Mouse (Mus musculus): ENCODE results near the gene Hpse2.

The Hpse2 gene

DNA sequence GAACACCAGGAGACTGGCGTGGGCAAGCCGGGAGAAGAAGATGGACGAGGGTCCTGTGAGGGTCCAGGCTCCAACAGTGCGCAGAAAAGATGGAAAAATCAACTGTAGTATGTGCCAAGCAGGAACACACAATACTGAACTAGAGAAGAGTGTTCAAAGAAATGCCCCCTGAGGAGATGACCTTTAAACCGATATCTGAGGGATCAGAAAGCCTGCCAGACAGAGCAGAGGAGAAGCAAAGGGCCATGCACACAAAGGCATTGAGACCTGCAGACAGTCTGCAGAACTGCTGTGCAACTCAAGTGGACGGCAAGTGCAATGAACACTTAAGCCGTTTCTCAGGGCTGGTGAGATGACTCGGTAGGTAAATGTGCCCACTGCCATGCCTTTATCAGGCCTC lies 620.8 kb downstream of the Hpse2 start:
- no peak for DNase-seq

DNA sequence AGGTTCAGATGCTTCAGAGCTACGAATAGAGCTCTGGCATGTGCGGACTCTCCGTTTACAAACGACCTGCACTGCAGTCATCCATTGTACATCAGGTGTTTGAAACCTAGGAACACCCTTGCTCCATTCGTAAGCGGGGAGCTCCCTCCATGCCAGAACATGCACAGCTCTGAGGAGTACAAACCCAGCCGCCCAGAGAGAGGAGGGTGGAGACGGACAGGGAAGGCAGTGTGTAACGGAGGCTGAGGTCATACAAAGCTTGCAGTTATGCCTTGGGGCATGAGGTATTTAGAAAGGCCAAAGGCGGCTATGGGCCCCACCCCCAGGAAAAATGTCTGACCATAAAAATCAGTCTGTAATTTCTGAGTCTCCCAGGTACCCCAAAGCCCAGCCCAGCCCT lies 623.8 kb downstream of the Hpse2 start:
- no peak for DNase-seq

DNA sequence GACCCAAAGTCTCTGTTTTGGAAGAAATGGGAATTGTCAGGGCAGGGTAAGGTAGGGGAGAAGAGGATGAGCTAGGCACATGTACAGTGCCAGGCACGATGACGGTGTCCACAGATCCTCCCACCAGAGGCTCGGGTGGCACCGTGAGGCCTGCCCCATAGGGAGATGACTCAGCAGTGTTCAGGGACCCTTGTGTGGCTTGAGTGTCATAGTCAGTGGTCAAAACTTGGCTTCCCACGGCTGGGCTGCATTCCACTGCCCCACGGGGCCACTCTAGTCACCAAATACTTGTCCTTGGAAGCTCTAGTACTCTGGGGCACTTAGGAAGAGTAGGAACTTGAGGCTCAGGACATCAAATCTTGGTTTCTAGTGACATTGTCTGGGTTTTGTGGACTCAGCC lies 631.5 kb downstream of the Hpse2 start:
- DNase-seq: no peak

DNA sequence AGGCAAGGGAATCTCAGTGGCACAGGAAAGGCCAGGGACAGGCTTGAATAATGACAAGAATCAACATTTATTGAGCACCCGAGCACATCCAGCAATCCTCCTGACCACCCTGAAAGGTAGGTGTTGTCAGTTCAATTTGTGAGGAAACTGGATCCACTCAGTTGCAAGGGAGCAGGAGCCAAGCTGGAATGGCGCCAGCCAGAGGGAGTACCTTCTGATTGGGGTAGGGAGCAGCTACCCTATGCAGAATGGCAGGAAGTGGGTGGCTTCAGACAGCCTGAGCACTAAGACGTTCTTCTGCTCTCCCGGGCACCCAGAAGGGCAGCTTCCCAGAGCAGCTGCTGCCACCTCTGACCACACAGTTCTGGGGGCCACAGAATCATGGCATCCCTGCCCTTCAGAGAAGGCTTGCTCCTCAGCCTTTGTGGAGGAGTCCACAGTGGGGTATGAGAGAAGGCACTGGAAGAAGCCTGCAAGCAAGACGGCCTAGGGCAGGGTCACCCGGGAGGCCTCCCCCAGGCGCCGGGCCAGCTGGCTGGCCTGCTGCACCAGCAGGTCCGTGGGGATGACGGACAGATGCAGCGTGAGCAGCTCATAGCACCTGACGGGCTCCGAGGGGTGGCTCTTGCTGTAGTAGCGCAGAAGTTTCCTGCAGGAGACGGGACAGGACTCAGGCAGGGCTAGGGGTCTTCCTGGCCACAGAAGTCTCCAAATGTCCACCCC lies 632.8 kb downstream of the Hpse2 start:
- no peak for DNase-seq

DNA sequence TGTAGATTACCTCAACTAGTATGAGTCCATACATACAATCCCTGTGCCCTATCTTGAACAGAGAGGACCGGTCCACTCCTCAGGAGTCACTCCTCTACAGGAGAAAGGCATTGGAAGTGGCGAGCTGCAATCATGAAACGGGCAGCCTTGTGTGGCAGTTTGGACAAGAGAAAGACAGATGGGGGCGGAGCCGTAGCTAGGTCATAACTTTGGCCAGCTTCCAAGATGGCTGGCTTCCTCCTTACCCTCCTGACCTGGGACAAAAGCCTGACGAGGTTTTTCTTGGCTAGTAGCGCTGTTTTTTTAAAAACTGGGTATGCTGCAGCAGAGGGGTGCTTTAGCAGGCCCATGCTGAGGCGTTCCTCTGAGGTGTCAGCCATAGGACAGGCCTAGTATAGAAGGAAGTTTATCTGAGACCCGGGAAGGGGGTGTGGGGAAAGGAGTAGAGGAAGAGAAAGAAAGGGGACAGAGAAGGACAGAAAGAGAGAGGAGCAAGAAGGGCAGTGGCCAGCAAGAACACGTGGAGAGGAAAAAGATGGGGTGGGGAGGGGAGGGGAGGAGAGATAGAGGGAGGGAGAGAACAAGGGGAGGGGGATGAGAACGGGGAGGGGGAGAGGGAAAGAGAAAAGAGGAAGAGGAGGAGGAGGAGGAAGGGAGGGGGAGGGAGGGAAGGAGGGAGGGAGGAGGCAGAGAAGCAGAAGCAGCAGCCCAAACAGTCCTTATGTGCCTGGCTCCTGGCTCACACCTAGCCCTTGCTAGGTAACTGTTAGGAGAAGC lies 634.8 kb downstream of the Hpse2 start:
- DNase-seq: no peak

DNA sequence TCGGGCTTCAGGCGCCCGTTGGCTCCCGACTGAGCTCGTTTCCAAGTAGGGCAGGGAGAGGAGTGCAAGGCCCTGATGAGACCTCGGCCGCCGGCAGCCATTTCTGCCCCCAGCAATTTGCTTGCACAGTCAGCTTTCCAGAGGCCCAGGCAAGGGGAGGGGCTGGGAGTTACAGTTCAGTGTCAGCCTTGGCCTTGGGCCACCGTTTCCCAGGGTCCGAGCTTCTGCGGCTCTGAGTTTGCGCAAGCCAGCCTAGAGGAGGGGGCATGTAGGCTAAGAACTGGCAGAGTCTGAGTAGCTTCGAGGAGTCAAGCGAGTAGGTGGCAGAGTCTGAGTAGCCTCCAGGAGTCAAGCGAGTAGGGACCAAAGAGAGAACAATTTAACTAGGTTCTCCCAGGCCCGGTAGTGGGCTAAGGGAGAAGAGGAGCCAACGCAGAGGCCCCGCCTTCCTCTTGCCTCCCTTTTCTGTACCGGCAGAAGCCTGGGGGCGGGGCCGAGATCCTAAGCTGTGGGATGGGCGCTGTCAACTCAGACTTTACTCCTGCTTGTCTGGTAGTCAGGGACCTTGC lies 635.7 kb downstream of the Hpse2 start, which contains the start of gene Pyroxd2:
Gene Pyroxd2, minus strand, starts transcription at position 413 of the 569 bp plus-strand sequence.
- peak; percentile 48 for DNase-seq

DNA sequence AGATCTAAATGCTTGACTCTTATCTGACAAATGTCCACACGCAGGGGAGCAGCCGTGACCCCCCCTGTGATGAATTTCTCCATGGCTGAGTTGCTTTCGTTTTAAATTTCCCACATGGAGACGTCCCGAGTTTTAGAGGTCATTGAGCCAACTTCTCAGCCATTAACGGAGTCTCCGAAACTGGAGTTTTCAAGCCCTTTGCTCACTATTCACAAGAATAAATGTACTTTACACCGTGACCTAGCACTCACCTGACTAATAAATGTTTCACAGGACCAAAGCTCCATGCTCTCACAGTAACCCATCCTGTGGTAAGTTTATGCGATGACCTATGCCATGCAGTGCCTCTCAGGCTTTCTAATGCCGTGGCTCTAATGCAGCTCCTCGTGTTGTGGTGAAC lies 638.0 kb downstream of the Hpse2 start:
- DNase-seq: no peak

DNA sequence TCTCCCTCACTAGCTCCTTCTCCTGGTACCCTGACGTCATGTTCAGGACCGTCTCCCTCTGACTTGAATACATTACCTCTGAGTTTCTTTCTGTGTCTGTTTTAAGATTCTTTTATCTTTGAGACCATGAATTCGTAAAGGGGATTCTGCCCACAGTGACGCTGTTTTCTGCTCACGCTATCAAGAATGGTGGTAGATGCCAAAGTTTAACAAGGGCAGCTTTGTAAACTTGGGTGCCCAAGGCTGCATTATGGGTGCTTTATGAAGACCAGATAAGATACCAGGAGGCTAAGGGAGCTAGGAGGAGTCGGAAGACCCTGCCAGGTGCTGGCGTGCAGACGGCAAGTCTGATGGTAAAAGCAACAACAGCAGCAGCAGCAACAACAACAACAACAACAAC lies 641.5 kb downstream of the Hpse2 start:
- DNase-seq: no peak

DNA sequence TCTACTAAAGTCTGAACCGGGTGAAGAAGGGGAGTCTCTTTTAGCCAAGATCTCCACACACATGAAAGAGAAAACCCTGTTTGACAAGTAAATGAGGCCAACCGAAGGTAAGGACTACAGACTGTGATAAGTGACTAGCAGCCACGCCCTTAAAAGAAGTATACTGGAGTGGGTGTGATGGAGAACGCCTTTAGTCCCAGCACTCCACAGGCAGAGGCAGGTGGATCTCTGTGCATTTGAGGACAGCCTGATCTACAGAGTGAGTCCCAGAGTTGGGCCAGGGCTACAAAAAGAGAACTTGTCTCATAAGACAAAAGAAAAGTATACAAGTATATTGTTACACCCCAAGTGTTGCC lies 642.3 kb downstream of the Hpse2 start:
- no peak for DNase-seq

DNA sequence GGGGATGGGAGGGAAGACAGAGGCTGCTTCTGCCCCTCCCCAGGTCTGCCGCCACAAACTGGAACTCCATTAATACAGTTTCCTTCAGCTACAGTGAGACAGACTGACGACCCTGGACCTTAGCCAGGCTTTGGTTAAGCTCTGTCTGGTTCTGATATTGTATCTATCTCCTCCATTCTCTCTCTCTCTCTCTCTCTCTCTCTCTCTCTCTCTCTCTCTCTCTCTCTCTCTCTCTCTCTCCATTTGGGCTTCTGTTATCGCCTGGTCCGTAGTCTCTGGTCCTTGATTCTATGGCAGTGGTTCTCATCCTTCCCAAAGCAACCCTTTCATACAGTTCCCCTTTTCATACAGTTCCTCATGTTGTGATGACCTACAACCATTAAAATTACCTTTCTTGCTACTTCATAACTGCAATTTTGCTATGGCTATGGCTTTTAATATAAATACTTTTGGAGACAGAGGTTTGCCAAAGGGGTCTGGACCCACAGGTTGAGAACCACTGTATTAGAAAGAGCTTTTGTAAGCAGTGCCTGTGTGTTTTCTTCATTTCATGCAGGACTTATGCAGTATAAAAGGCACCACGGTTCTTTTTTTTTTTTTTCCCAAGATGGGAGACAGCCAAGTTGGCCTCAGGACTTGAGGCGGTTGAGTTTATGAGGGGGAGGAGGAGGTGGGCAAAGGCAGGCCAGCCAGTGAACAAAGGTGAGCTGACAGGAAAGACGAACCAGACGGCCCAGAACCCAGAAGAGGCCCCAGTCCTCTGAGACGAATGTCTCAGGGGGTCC lies 642.9 kb downstream of the Hpse2 start:
- DNase-seq: no peak

DNA sequence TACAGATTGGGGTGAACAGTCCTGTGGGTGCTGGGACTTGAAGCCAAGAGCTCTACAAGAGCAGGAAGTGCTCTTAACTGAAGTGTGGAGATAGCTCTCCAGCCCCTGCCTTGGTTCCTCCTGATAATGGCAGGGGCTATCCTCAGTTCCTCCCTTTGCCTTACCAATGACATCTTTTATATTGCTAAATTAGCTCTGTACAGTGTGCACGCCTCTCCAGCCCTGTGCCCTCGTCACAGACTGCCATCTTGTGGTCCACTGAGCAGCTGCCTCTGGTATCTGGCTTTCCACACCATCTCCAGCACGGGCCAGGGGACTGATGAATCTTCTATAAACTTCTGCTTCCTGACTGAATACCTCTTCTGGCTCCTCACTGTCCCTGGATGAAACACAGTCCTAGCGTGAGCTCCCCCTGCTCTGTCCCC lies 644.0 kb downstream of the Hpse2 start:
- DNase-seq: peak; percentile 60

DNA sequence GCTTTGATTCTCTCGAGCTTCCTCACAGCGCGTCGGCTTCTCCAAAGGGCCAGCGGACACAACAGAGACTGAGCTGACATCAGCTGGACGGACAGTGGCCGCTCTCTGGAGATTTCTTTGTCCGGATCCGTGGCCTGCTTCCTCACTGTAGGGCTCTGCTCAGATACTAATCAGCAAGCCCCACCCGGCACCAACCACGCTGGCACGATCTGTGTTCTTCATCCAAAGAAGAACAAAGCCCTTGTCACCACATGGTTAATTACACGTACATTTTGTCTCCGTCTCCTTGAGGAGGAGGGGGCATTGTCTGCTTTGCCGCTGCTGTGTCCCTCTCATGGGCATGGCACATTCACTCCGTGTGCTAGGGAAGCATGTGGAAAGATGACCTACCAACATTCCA lies 644.9 kb downstream of the Hpse2 start:
- DNase-seq: no peak

DNA sequence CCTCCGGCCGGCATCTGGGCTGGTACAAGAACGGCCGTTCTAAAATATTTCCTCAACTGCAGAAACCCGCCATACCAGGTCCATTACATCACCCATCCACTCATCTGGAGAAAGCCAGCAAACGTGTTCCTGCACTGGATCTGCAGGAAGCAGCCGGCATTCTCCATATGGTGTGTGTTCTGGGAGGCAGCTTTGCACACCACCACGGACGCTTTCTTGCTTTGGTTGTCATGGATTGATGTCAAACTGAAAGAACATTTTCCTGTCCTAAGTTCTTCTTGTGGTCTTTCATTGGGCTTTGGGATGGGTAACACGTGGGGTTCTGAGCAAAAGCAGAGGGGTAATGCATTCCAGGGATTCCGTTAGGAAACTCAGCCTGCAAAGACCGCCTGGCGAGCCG lies 646.3 kb downstream of the Hpse2 start:
- DNase-seq: peak; percentile 40

DNA sequence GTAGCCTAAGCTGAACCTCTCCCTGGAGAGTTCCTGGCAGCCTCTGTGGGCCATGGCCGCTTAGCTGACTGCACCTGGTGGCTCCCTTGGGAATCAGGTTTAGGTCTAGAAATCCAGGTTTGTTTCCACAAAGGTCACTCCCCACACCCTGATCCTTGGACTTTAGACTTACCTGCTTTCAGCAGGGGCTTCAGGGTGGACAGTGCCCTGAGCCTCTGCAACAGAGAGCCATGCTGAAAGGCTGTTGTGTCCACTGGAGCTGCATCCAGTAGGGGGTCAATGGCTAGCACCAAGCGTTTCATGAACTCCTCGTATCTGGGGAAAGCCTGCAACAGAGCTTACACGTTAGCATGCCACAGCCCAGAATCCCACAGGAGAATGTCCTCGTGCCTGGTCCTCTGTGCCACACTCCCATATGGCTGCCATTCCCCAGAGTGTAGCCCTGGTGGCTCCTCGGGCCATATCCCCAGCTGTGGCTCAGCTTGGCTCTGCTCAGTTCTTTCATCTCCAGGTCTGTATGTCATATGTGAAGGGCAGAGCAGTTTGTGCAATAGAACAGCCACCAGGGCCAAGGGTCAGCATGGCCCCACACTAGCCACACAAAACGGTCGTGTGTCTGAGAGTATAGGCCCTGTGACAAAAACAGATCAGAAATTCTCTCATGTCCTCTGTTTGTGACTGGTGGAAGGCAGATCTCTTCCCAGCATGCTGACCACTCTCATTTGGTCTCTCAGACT lies 647.8 kb downstream of the Hpse2 start:
- DNase-seq: no peak

DNA sequence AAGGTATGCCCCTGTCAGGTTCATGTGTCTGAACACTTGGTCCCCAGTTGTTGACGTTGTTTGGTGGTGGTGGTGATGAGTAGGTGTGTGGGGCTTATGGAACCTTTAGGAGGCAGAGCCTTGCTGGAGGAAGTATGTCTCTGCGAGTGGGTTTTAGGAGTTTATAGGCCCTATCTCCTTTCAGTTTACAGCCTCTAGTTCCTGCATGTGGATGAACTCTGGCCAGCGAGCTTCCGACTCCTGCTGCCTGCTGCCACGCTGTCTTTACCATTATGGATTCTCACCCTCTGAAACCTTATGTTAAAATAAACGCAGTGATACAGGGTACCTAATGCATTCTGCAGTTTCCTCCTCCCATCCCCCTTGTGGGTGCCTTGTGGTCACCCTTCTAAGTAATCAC lies 648.4 kb downstream of the Hpse2 start:
- no peak for DNase-seq

DNA sequence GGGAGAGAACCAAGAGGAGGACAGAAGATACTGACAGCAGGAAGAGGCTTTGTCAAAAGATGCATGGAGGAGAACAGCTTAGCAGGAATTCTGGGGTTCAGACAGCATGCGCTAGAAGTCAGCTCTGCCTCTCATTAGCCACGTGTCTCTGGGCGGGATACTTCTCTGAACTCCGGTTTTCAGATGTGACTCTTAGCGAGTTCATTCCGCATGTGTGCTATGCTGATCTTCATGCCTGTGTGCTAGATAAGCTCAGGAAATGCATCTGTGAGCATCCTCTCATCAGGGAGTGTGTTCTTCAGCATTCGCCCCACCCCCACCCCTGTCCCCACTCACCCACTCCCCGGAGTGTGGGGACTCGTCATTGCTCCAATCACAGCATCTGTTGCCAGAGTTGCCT lies 650.4 kb downstream of the Hpse2 start:
- no peak for DNase-seq

All from right cerebral cortex, postnatal 25 days (tissue).